In the genomic region with DNA sequence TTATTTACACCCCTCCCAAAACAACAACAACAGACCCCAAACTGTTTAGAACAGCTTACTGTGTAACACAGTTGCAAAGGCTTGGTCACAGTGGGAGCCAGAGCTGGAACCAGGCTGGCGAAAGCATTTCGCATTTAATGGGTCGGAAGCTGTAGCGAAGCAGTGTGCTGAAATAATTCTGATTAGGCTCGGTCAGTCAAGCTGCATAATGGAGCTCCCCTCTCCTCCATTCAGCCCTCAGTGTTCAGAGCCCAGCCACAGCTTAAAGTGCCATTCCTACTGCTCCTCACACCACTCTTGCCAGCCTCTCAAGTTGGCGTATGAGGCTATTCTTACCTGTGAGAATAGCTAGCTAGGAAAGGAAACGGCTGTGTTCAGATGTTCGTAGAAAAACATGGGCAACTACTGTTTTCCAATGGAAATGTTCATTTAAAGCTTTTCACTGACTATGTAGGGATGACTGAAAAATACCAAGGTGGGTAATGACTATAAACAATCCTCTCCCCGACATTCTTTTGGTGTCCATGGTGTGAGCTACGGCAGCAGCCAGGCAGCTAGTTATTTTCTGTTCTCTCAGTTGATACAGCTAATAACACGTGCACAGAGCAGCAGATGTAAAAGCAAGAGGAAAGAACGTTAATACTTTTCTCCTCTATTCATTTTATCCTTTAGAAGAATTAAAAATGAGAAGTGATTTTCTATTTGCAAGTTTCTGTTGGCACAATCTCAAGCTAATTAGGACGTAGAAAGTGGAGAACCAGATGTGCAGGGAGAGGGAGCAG, we compare ENCODE assay signal across 12 mouse cellular contexts.
DNase-seq lines count a peak whose midpoint lies in the region; ATAC-seq and TF ChIP-seq lines count a peak whose summit lies in the region.
"Had no signal": no experiment of that assay in that cellular context is flagged by ENCODE, and none has a peak within 500 bp of the region (broad histone marks: within the 10 kb centered on the region; RNA-seq: fewer than 3 reads in every experiment).

No protein-coding gene starts in this region.

- no peaks in the 10 kb centered on the region for H3K9me3 ChIP-seq in forebrain, postnatal 0 days (ENCODE audit: low read length)
- H3K9me3 ChIP-seq in midbrain, embryonic 16.5 days (replicated peaks; ENCODE audit: control insufficient read depth, low read length, poor library complexity, severe bottlenecking) = no peaks in the 10 kb centered on the region
- H3K9me3 ChIP-seq in liver, embryonic 12.5 days (replicated peaks) = no peaks in the 10 kb centered on the region
- H3K9me3 ChIP-seq: embryonic facial prominence, embryonic 12.5 days had no signal

- peak overlapping the region; percentile 39 for H3K4me2 ChIP-seq in forebrain, postnatal 0 days (ENCODE audit: low read depth)
- peak overlapping the region; percentile 46 for H3K4me2 ChIP-seq in midbrain, embryonic 16.5 days (ENCODE audit: low read length)
- no peak overlapping the region for H3K4me2 ChIP-seq in liver, embryonic 12.5 days
- H3K4me2 ChIP-seq: embryonic facial prominence, embryonic 12.5 days had no signal

- no peak overlapping the region for H3K27ac ChIP-seq in forebrain, postnatal 0 days (ENCODE audit: low read depth, low read length)
- peak overlapping the region; percentile 59 for H3K27ac ChIP-seq in midbrain, embryonic 16.5 days (ENCODE audit: low read length)
- H3K27ac ChIP-seq in liver, embryonic 12.5 days = no peak overlapping the region
- H3K27ac ChIP-seq: embryonic facial prominence, embryonic 12.5 days had no signal

- ATAC-seq in forebrain, postnatal 0 days = peak; percentile 49
- ATAC-seq in midbrain, embryonic 16.5 days = peak; percentile 73
- no peak for ATAC-seq in granulocyte monocyte progenitor cell, adult 5-6 weeks (replicated peaks; ENCODE audit: poor library complexity, severe bottlenecking)
- ATAC-seq in liver, embryonic 12.5 days = no peak
- ATAC-seq: lung, postnatal 0 days had no signal

- H3K9ac ChIP-seq in forebrain, postnatal 0 days = peak overlapping the region; percentile 1; the same call in 1 of the 2 replicates
- peak overlapping the region; percentile 41 for H3K9ac ChIP-seq in midbrain, embryonic 16.5 days (ENCODE audit: low read depth, low read length)
- H3K9ac ChIP-seq in liver, embryonic 12.5 days = no peak overlapping the region
- H3K9ac ChIP-seq: embryonic facial prominence, embryonic 12.5 days had no signal

- H3K27me3 ChIP-seq in forebrain, postnatal 0 days (ENCODE audit: insufficient read depth, low read length) = no peaks in the 10 kb centered on the region
- H3K27me3 ChIP-seq in midbrain, embryonic 16.5 days (ENCODE audit: control insufficient read depth, insufficient read depth, low read depth, low read length) = no peaks in the 10 kb centered on the region
- H3K27me3 ChIP-seq in liver, embryonic 12.5 days (replicated peaks) = no peaks in the 10 kb centered on the region
- H3K27me3 ChIP-seq: embryonic facial prominence, embryonic 12.5 days had no signal

- DNase-seq in cerebellum, adult 9-10 months = peak; percentile 36
- DNase-seq in cerebellum, postnatal 36 days = peak; percentile 15 to 24
- DNase-seq in forebrain, postnatal 0 days = peak; percentile 37
- DNase-seq in right cerebral cortex, postnatal 36 days (ENCODE audit: low spot score in 2 of 2) = no peak
- DNase-seq: adrenal gland, adult 2 months; kidney, adult 8-10 months had no signal

- H3K4me1 ChIP-seq in forebrain, postnatal 0 days (ENCODE audit: insufficient read depth) = peaks cover 20% of the 10 kb centered on the region
- H3K4me1 ChIP-seq in midbrain, embryonic 16.5 days (ENCODE audit: control insufficient read depth, insufficient read depth, low read length) = peaks cover 37% of the 10 kb centered on the region
- H3K4me1 ChIP-seq in liver, embryonic 12.5 days = no peaks in the 10 kb centered on the region

- 9% methylated on average over 13 of the region's 13 CpGs for WGBS in forebrain, postnatal 0 days
- 11% methylated on average over 13 of the region's 13 CpGs for WGBS in midbrain, embryonic 16.5 days
- WGBS in liver, embryonic 12.5 days (ENCODE audit: insufficient replicate concordance) = 75% methylated on average over 13 of the region's 13 CpGs

- H3K36me3 ChIP-seq in forebrain, postnatal 0 days (ENCODE audit: insufficient read depth) = no peaks in the 10 kb centered on the region
- no peaks in the 10 kb centered on the region for H3K36me3 ChIP-seq in midbrain, embryonic 16.5 days (ENCODE audit: control insufficient read depth, insufficient read depth, low read length)
- no peaks in the 10 kb centered on the region for H3K36me3 ChIP-seq in liver, embryonic 12.5 days
- H3K36me3 ChIP-seq: embryonic facial prominence, embryonic 12.5 days; G1E had no signal

- no peak for TF ChIP-seq CTCF in forebrain, postnatal 0 days (IDR thresholded peaks at IDR 0.05; ENCODE audit: low read depth)

- peak overlapping the region; percentile 10 for H3K4me3 ChIP-seq in forebrain, postnatal 0 days (ENCODE audit: low read depth, low read length)
- H3K4me3 ChIP-seq in midbrain, embryonic 16.5 days (ENCODE audit: low read depth, low read length) = no peak overlapping the region
- no peak overlapping the region for H3K4me3 ChIP-seq in liver, embryonic 12.5 days
- H3K4me3 ChIP-seq: embryonic facial prominence, embryonic 12.5 days had no signal

Comparison
In these comparisons a context has a peak if more than half of its experiments do, and no peak if none do; other contexts are left out.
1. DNase-seq: peak in cerebellum, adult 9-10 months (single experiment), cerebellum, postnatal 36 days (2 of 2) and forebrain, postnatal 0 days (single experiment); none in right cerebral cortex, postnatal 36 days (0 of 2).
2. ATAC-seq: peak in forebrain, postnatal 0 days (single experiment) and midbrain, embryonic 16.5 days (single experiment); none in granulocyte monocyte progenitor cell, adult 5-6 weeks (single experiment) and liver, embryonic 12.5 days (single experiment).